Comparison of ENCODE assay signal across 12 mouse cellular contexts in genomic region chr11:56812121-56812520, GRCm38 (mm10).
DNase-seq lines count a peak whose midpoint lies in the region; ATAC-seq and TF ChIP-seq lines count a peak whose summit lies in the region.
"Had no signal": no experiment of that assay in that cellular context is flagged by ENCODE, and none has a peak within 500 bp of the region (broad histone marks: within the 10 kb centered on the region; RNA-seq: fewer than 3 reads in every experiment).

No protein-coding gene starts in this region.

- ATAC-seq in hindbrain, embryonic 14.5 days (ENCODE audit: low FRiP score), result no peak
- ATAC-seq in midbrain, embryonic 14.5 days (ENCODE audit: low FRiP score, low TSS enrichment), result no peak
- no peak for ATAC-seq in midbrain, embryonic 15.5 days (replicated peaks)
- ATAC-seq: inflammation-experienced regulatory T-cells, adult 6 months had no signal

- WGBS in hindbrain, embryonic 10.5 days, result 56% methylated on average over 4 of the region's 4 CpGs
- WGBS in hindbrain, embryonic 14.5 days, result 55% methylated on average over 4 of the region's 4 CpGs
- 51% methylated on average over 4 of the region's 4 CpGs for WGBS in midbrain, embryonic 14.5 days
- 50% methylated on average over 4 of the region's 4 CpGs for WGBS in midbrain, embryonic 15.5 days

- H3K9ac ChIP-seq in hindbrain, embryonic 14.5 days, result no peak overlapping the region
- no peak overlapping the region for H3K9ac ChIP-seq in midbrain, embryonic 14.5 days (replicated peaks; ENCODE audit: low read length)
- H3K9ac ChIP-seq in midbrain, embryonic 15.5 days, result no peak overlapping the region
- H3K9ac ChIP-seq: heart, embryonic 12.5 days; lung, embryonic 15.5 days had no signal

- TF ChIP-seq CTCF in left cerebral cortex, adult 2 months (IDR thresholded peaks at IDR 0.05), result no peak

- peak; percentile 52 for DNase-seq in hindbrain, embryonic 10.5 days (ENCODE audit: low spot score)
- no peak for DNase-seq in hindbrain, embryonic 14.5 days (ENCODE audit: low spot score)
- DNase-seq in midbrain, embryonic 14.5 days, result peak; percentile 12
- DNase-seq in embryo, embryonic 11.5 days (ENCODE audit: low read depth, low spot score), result peak; percentile 40
- DNase-seq in left cerebral cortex, adult 9 months (ENCODE audit: low spot score in 2 of 2), result no peak
- no peak for DNase-seq in left cerebral cortex, adult 2 months (ENCODE audit: extremely low spot score in 1 of 2, low spot score in 2 of 2)
- DNase-seq: right cerebral cortex, postnatal 14 days had no signal

- 0 out of 2 replicates have a peak, but pooled peaks cover 2% of the 10 kb centered on the region for H3K9me3 ChIP-seq in hindbrain, embryonic 10.5 days
- no peaks in the 10 kb centered on the region for H3K9me3 ChIP-seq in hindbrain, embryonic 14.5 days (ENCODE audit: control insufficient read depth, low read length)
- H3K9me3 ChIP-seq in midbrain, embryonic 14.5 days (ENCODE audit: control insufficient read depth, low read length), result no peaks in the 10 kb centered on the region
- no peaks in the 10 kb centered on the region for H3K9me3 ChIP-seq in midbrain, embryonic 15.5 days
- H3K9me3 ChIP-seq: lung, embryonic 15.5 days had no signal

- no peak overlapping the region for H3K4me3 ChIP-seq in hindbrain, embryonic 10.5 days
- H3K4me3 ChIP-seq in hindbrain, embryonic 14.5 days (replicated peaks; ENCODE audit: low read length), result no peak overlapping the region
- H3K4me3 ChIP-seq in midbrain, embryonic 14.5 days (replicated peaks; ENCODE audit: low read depth, low read length), result no peak overlapping the region
- H3K4me3 ChIP-seq in midbrain, embryonic 15.5 days, result no peak overlapping the region
- H3K4me3 ChIP-seq in left cerebral cortex, adult 2 months, result no peak overlapping the region
- H3K4me3 ChIP-seq: heart, embryonic 12.5 days; lung, embryonic 15.5 days had no signal

- no peaks in the 10 kb centered on the region for H3K4me1 ChIP-seq in hindbrain, embryonic 10.5 days (replicated peaks)
- H3K4me1 ChIP-seq in hindbrain, embryonic 14.5 days (replicated peaks; ENCODE audit: control insufficient read depth, insufficient read depth, low read length), result no peaks in the 10 kb centered on the region
- H3K4me1 ChIP-seq in midbrain, embryonic 14.5 days (ENCODE audit: control insufficient read depth, insufficient read depth, low read length), result no peaks in the 10 kb centered on the region
- no peaks in the 10 kb centered on the region for H3K4me1 ChIP-seq in midbrain, embryonic 15.5 days
- H3K4me1 ChIP-seq: heart, embryonic 12.5 days; lung, embryonic 15.5 days had no signal

- intact Hi-C loops in left cerebral cortex, adult 2 months (cut with DNase I), result no loop called here

- H3K36me3 ChIP-seq in hindbrain, embryonic 10.5 days, result no peaks in the 10 kb centered on the region
- H3K36me3 ChIP-seq in hindbrain, embryonic 14.5 days (replicated peaks; ENCODE audit: control insufficient read depth, insufficient read depth), result no peaks in the 10 kb centered on the region
- no peaks in the 10 kb centered on the region for H3K36me3 ChIP-seq in midbrain, embryonic 14.5 days (ENCODE audit: control insufficient read depth, insufficient read depth, low read length)
- no peaks in the 10 kb centered on the region for H3K36me3 ChIP-seq in midbrain, embryonic 15.5 days (replicated peaks)
- H3K36me3 ChIP-seq: heart, embryonic 12.5 days; lung, embryonic 15.5 days had no signal

- no peak overlapping the region for H3K4me2 ChIP-seq in hindbrain, embryonic 14.5 days (replicated peaks)
- H3K4me2 ChIP-seq in midbrain, embryonic 14.5 days (ENCODE audit: low read length), result no peak overlapping the region
- H3K4me2 ChIP-seq in midbrain, embryonic 15.5 days, result no peak overlapping the region
- H3K4me2 ChIP-seq: heart, embryonic 12.5 days; lung, embryonic 15.5 days had no signal

- no peaks in the 10 kb centered on the region for H3K27me3 ChIP-seq in hindbrain, embryonic 10.5 days (ENCODE audit: insufficient read depth, poor library complexity, severe bottlenecking)
- no peaks in the 10 kb centered on the region for H3K27me3 ChIP-seq in hindbrain, embryonic 14.5 days (ENCODE audit: control insufficient read depth, insufficient read depth, low read length)
- H3K27me3 ChIP-seq in midbrain, embryonic 14.5 days (ENCODE audit: control insufficient read depth, insufficient read depth, low read length), result no peaks in the 10 kb centered on the region
- H3K27me3 ChIP-seq in midbrain, embryonic 15.5 days (replicated peaks), result no peaks in the 10 kb centered on the region
- H3K27me3 ChIP-seq: heart, embryonic 12.5 days; lung, embryonic 15.5 days had no signal

- H3K27ac ChIP-seq in hindbrain, embryonic 10.5 days, result no peak overlapping the region
- H3K27ac ChIP-seq in hindbrain, embryonic 14.5 days, result no peak overlapping the region
- no peak overlapping the region for H3K27ac ChIP-seq in midbrain, embryonic 14.5 days (replicated peaks; ENCODE audit: low read depth, low read length)
- H3K27ac ChIP-seq in midbrain, embryonic 15.5 days, result no peak overlapping the region
- no peak overlapping the region for H3K27ac ChIP-seq in left cerebral cortex, adult 2 months
- H3K27ac ChIP-seq: lung, embryonic 15.5 days; stomach, postnatal 0 days had no signal

Comparison
In these comparisons a context has a peak if more than half of its experiments do, and no peak if none do; other contexts are left out.
1. DNase-seq: peak in hindbrain, embryonic 10.5 days (single experiment), midbrain, embryonic 14.5 days (single experiment) and embryo, embryonic 11.5 days (single experiment); none in hindbrain, embryonic 14.5 days (single experiment), left cerebral cortex, adult 9 months (0 of 2) and left cerebral cortex, adult 2 months (0 of 2).